Mouse (Mus musculus) hindbrain, embryonic 16.5 days (tissue): Measurements from ENCODE around the gene Med11. TPM values are rescaled to one million over a fixed set of nuclear protein-coding genes. Genes with fewer than 3 reads are reported as not detected.
A peak's percentile ranks its signal among the peaks of the same experiment; 100 is the strongest.

Source experiments
- ATAC-seq: fragments of 200-750 bp; cut with Nextera tagmentation; 2 replicates; pipeline ENCODE4 v1.8.0; 2017; ENCODE audit warnings: moderate TSS enrichment, moderate library complexity
- H3K27ac ChIP-seq: fragments of 300-500 bp; sonication (generic); 2 replicates; pipeline ENCODE4 v1.5.1; 2014; ENCODE audit warnings: low read depth, mild to moderate bottlenecking, control low read depth, low read length, moderate library complexity
- H3K27me3 ChIP-seq: fragments of 300-500 bp; sonication (generic); replicated peaks from 2 replicates; pipeline ENCODE4 v1.6.1; 2014; ENCODE audit warnings: low read length; ENCODE audit not compliant: control insufficient read depth, insufficient read depth
- H3K36me3 ChIP-seq: fragments of 300-500 bp; sonication (generic); 2 replicates; pipeline ENCODE4 v1.6.1; 2014; ENCODE audit warnings: mild to moderate bottlenecking, low read length, moderate library complexity, mixed read lengths; ENCODE audit not compliant: control insufficient read depth, insufficient read depth
- H3K4me1 ChIP-seq: fragments of 300-500 bp; sonication (generic); 2 replicates; pipeline ENCODE4 v1.6.1; 2014; ENCODE audit warnings: low read depth, low read length; ENCODE audit not compliant: control insufficient read depth, insufficient read depth
- H3K4me2 ChIP-seq: fragments of 300-500 bp; sonication (generic); 2 replicates; pipeline ENCODE4 v1.6.1; 2014; ENCODE audit warnings: mild to moderate bottlenecking, low read length, control low read depth, moderate library complexity
- H3K4me3 ChIP-seq: fragments of 300-500 bp; sonication (generic); 2 replicates; pipeline ENCODE4 v1.5.1; 2014; ENCODE audit warnings: mild to moderate bottlenecking, low read length, control low read depth, moderate library complexity
- H3K9ac ChIP-seq: fragments of 300-500 bp; sonication (generic); 2 replicates; pipeline ENCODE4 v1.6.1; 2014; ENCODE audit warnings: low read depth, mild to moderate bottlenecking, control low read depth, low read length, moderate library complexity
- H3K9me3 ChIP-seq: fragments of 300-500 bp; sonication (generic); 2 replicates; pipeline ENCODE4 v1.6.1; 2014; ENCODE audit warnings: mild to moderate bottlenecking, low read length, moderate library complexity; ENCODE audit not compliant: control insufficient read depth
- WGBS: fragments of 180-500 bp; shearing (Covaris S2); extraction: QIAGEN DNeasy Blood & Tissue Kit; methylation state at CpG from one replicate; pipeline ENCODE4 v1.1.7; 2014; 5-methylcytosine and 5-hydroxymethylcytosine counted together
- polyA plus RNA-seq: library from polyadenylated mRNA; unstranded; fragments of >200 nt; fragmentation: Nextera tagmentation; extraction: Ambion mirVana; gene quantifications from 2 replicates; pipeline ENCODE4 v1.2.1, GENCODE M21; 2015

The Med11 gene
- polyA plus RNA-seq, 1 experiment from 2014 or later: 46.3 TPM

DNA sequence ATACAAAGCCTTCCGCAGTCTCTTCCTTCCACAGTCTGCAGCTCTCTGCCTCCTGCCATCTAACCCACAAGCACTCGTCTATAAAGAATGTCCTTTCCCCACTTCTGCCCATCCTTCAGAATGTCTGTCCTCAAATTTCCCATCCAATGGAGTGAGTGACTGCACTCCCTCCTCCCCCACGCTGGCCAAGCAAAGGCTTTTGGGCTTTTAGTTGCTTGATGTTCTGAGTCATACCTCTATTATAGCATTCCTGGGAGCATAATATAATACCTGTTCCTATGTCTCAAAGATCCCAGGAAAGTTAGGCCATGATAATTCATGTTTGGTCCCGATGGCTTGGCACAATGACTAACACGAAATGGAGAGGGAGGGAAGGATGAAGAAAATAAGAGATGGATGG, 20.1 kb upstream of the Med11 start:
- WGBS: 22% methylated on average over 5 of the region's 5 CpGs

GRCm38 (mm10) chr11:70432048-70432894, 19.4 kb upstream of the Med11 start, which contains the start of gene Arrb2:
Arrb2 (plus strand) TSS chr11:70432635.
- Histone ChIP-seq H3K27ac (peak within 1 kb of the TSS; percentile 95), H3K9ac (peak within 1 kb of the TSS; percentile 95), H3K4me1 (peaks cover 17% of the 10 kb centered on the region), H3K4me3 (peak within 1 kb of the TSS; percentile 78), H3K36me3 (peaks cover 12% of the 10 kb centered on the region), H3K4me2 (peak within 1 kb of the TSS; percentile 83), H3K27me3 (no peaks in the 10 kb centered on the region), H3K9me3 (no peaks in the 10 kb centered on the region)
- under 1% methylated on average over 69 of the region's 75 CpGs for WGBS
- ATAC-seq: peak; percentile 97

More for the DNA sequence above, 20.1 kb upstream of the Med11 start:
- H3K4me3 ChIP-seq: peak overlapping the region; percentile 78
- H3K4me2 ChIP-seq: peak overlapping the region; percentile 83
- H3K27ac ChIP-seq: peak overlapping the region; percentile 56
- no peaks in the 10 kb centered on the region for H3K9me3 ChIP-seq
- ATAC-seq: no peak
- no peaks in the 10 kb centered on the region for H3K27me3 ChIP-seq
- H3K4me1 ChIP-seq: peaks cover 17% of the 10 kb centered on the region
- peaks cover 6% of the 10 kb centered on the region for H3K36me3 ChIP-seq
- peak overlapping the region; percentile 16 for H3K9ac ChIP-seq

- Histone ChIP-seq H3K27ac (peak overlapping the region; percentile 95), H3K4me2 (peak overlapping the region; percentile 83), H3K36me3 (peaks cover 18% of the 10 kb centered on the region), H3K9ac (peak overlapping the region; percentile 95), H3K4me1 (peaks cover 17% of the 10 kb centered on the region), H3K9me3 (no peaks in the 10 kb centered on the region), H3K27me3 (no peaks in the 10 kb centered on the region), H3K4me3 (peak overlapping the region; percentile 78)
- 5% methylated on average over 15 of the region's 15 CpGs for WGBS
- ATAC-seq: peak; percentile 25
Measured at GRCm38 (mm10) chr11:70432895-70433568, 18.7 kb upstream of the Med11 start.

DNA sequence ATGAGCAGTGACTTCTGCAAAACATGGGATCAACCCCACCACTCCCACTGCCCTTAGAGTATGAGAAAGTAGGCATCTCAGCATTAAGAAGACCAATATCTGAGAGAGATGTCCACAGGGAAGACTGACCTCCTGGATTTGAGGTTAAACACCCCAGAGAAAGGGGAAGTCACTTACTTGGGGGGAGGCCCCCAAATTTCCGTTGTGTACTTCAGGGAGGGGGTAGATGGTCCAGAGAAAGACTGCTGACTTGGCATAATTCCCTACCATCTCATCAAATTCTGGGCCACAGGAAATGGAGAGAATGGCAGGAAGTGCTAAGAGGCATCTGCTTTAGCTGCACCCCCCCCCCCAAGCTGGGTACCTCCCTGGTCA, 18.2 kb upstream of the Med11 start:
- no peak for ATAC-seq
- H3K27me3 ChIP-seq: no peaks in the 10 kb centered on the region
- H3K4me2 ChIP-seq: peak overlapping the region; percentile 83
- peak overlapping the region; percentile 95 for H3K9ac ChIP-seq
- H3K9me3 ChIP-seq: no peaks in the 10 kb centered on the region
- 89% methylated on average over 1 of the region's 1 CpGs for WGBS
- peaks cover 24% of the 10 kb centered on the region for H3K36me3 ChIP-seq
- peak overlapping the region; percentile 78 for H3K4me3 ChIP-seq
- no peak overlapping the region for H3K27ac ChIP-seq
- H3K4me1 ChIP-seq: peaks cover 17% of the 10 kb centered on the region

GRCm38 (mm10) chr11:70433951-70434350, 17.8 kb upstream of the Med11 start:
- Histone ChIP-seq H3K4me1 (peaks cover 17% of the 10 kb centered on the region), H3K9ac (peak overlapping the region; percentile 95), H3K9me3 (no peaks in the 10 kb centered on the region), H3K27me3 (no peaks in the 10 kb centered on the region), H3K27ac (no peak overlapping the region), H3K4me3 (peak overlapping the region; percentile 78), H3K36me3 (peaks cover 28% of the 10 kb centered on the region), H3K4me2 (peak overlapping the region; percentile 83)
- ATAC-seq: no peak
- WGBS: 86% methylated on average over 3 of the region's 3 CpGs

DNA sequence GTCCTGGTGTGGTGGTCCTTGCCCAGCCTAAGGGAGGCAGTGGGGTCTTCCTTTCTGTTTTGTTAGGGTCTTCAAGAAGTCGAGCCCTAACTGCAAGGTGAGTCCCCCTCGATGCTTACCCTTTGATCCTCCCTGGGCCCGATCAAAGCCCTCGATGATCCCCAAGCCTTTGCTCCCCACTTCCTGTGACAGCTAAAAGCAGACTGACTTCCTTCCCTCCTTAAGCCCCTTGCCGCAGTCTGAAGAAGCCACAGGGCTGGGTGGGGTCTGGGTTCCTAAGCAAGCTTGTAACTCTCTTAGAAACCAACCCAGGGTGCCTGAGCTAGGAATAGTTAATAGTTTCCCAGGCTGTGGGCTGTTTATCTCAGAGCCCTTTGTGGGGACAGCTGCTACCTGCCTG, 16.2 kb upstream of the Med11 start:
- Histone ChIP-seq H3K36me3 (peaks cover 31% of the 10 kb centered on the region), H3K9me3 (no peaks in the 10 kb centered on the region), H3K9ac (no peak overlapping the region), H3K4me2 (no peak overlapping the region), H3K27ac (no peak overlapping the region), H3K4me3 (no peak overlapping the region), H3K27me3 (no peaks in the 10 kb centered on the region), H3K4me1 (peaks cover 17% of the 10 kb centered on the region)
- 87% methylated on average over 5 of the region's 5 CpGs for WGBS
- no peak for ATAC-seq

DNA sequence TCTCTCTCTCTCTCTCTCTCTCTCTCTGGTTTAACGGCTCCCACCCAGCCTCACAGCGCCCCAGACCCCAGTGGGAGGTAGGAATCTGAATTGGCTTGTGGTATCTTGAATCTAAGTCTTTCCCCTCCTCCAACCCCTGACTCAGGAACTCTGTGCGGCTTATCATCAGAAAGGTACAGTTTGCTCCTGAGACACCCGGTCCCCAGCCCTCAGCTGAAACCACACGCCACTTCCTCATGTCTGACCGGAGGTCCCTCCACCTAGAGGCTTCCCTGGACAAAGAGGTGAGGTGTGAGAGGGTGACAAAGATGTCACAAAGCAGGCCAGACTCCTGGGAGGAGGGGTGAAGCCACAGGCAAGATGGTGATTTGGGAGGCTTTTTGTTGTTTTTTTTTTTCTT, 14.3 kb upstream of the Med11 start:
- Histone ChIP-seq H3K9ac (no peak overlapping the region), H3K27me3 (no peaks in the 10 kb centered on the region), H3K4me1 (peaks cover 17% of the 10 kb centered on the region), H3K4me2 (no peak overlapping the region), H3K36me3 (peaks cover 43% of the 10 kb centered on the region), H3K4me3 (no peak overlapping the region), H3K9me3 (no peaks in the 10 kb centered on the region), H3K27ac (no peak overlapping the region)
- no peak for ATAC-seq
- 85% methylated on average over 6 of the region's 6 CpGs for WGBS

GRCm38 (mm10) chr11:70438728-70439374, 12.9 kb upstream of the Med11 start:
- Histone ChIP-seq H3K36me3 (peaks cover 43% of the 10 kb centered on the region), H3K27ac (no peak overlapping the region), H3K9me3 (no peaks in the 10 kb centered on the region), H3K4me3 (no peak overlapping the region), H3K4me1 (peaks cover 7% of the 10 kb centered on the region), H3K4me2 (no peak overlapping the region), H3K27me3 (no peaks in the 10 kb centered on the region), H3K9ac (no peak overlapping the region)
- no peak for ATAC-seq
- 88% methylated on average over 7 of the region's 7 CpGs for WGBS

DNA sequence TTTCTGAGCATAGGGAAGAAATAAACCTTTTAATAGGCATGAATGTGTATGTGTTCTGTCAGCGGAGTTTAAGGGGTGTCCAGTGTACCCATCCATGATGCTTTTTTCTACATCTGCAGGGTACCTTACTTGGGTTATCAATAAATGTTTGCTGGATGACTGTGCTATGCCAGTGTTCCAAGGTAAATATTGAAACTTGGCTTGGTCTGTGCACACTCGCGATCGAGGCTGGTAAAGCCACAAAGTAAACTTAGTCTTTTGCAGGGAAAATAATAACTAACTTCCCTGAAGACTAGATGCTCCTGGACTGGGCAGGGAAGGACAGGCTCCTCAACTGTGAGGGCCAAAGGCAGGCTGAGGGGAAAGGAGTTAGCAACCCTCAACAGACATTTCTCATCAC, 11.1 kb upstream of the Med11 start:
- Histone ChIP-seq H3K9me3 (no peaks in the 10 kb centered on the region), H3K27me3 (no peaks in the 10 kb centered on the region), H3K9ac (no peak overlapping the region), H3K4me1 (no peaks in the 10 kb centered on the region), H3K4me2 (no peak overlapping the region), H3K36me3 (peaks cover 43% of the 10 kb centered on the region), H3K4me3 (no peak overlapping the region), H3K27ac (no peak overlapping the region)
- 96% methylated on average over 4 of the region's 4 CpGs for WGBS
- no peak for ATAC-seq
